Mouse (Mus musculus): ENCODE measurements around the gene Fbxl15. TPM values are rescaled to one million over a fixed set of nuclear protein-coding genes. Genes with fewer than 3 reads are reported as not detected.

Fbxl15 gene
- total and polyA plus RNA-seq, 2 experiments from 2014 or later: 37.2 to 50.3 TPM

DNA sequence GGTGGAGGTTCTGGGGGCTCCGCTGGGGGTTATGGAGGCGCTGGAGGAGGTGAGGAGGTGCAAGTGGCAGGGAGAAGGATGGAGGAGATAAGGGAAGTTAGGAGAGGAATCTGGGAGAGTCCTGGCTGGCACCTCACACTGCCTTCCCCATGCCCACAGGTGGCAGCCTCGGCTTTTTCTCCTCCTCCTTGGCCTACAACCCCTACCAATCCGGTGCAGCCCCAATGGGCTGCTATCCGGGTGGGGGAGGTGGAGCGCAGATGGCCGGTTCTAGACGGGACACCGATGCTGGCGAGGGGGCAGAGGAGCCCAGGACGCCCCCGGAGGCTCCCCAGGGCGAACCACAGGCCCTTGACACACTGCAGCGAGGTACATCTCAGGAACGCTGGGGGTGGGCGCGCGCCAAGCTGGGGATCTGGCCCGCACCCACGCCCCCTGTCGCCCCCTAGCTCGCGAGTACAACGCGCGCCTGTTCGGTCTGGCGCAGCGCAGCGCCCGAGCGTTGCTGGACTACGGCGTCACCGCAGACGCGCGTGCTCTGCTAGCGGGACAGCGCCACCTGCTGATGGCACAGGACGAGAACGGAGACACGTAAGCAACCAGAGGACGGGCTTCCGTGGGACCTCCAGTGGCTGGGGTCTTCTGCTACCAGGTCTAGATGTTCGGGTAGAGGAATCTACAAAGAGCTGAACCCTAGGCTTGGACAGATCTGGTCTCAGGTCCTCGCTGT is 19.1 kb upstream of the Fbxl15 start:
- DNase-seq (peak; percentile 95), ATAC-seq (peak; percentile 84)
- H3K4me2 ChIP-seq (ENCODE audit: low read depth): peak overlapping the region; percentile 90
- peak overlapping the region; percentile 56 for H3K9ac ChIP-seq
- peaks cover 6% of the 10 kb centered on the region; the same call in 1 of the 2 replicates for H3K4me1 ChIP-seq (ENCODE audit: insufficient read depth)
- no peak overlapping the region for H3K27ac ChIP-seq (ENCODE audit: low read depth, low read length)
- peaks cover 13% of the 10 kb centered on the region for H3K27me3 ChIP-seq (ENCODE audit: insufficient read depth, low read length)
- peak; percentile 98 for TF ChIP-seq CTCF (IDR thresholded peaks at IDR 0.05; ENCODE audit: low read depth)
- 1% methylated on average over 46 of the region's 47 CpGs for WGBS
- peak overlapping the region; percentile 46 for H3K4me3 ChIP-seq (ENCODE audit: low read depth, low read length)
- H3K9me3 ChIP-seq (ENCODE audit: low read length): no peaks in the 10 kb centered on the region
- peaks cover 29% of the 10 kb centered on the region for H3K36me3 ChIP-seq (ENCODE audit: insufficient read depth)

DNA sequence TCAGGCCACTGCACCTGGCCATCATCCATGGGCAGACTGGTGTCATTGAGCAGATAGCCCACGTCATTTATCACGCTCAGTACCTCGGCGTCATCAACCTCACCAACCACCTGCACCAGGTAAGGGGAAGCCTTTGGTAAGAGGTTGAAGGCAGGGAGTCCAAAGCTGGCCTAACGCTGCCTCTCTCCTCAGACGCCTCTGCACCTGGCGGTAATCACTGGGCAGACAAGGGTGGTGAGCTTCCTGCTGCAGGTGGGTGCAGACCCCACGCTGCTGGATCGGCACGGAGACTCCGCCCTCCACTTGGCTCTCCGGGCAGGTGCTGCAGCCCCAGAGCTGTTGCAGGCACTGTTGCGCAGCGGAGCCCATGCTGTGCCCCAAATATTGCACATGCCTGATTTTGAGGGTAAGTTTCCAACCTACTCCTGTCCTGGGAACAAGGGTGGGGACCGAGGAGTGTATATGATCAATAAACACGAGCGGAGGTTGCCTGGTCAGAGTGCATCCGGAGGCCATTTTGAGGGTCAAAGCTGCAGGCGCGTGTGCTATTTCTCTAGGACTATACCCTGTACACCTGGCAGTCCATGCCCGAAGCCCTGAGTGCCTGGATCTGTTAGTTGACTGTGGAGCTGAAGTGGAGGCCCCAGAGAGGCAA is 18.2 kb upstream of the Fbxl15 start:
- 85% methylated on average over 21 of the region's 21 CpGs for WGBS
- DNase-seq: no peak
- peaks cover 7% of the 10 kb centered on the region for H3K27me3 ChIP-seq (ENCODE audit: insufficient read depth, low read length)
- H3K4me3 ChIP-seq (ENCODE audit: low read depth, low read length): no peak overlapping the region
- H3K4me1 ChIP-seq (ENCODE audit: insufficient read depth): no peaks in the 10 kb centered on the region
- no peak overlapping the region for H3K27ac ChIP-seq (ENCODE audit: low read depth, low read length)
- no peak overlapping the region for H3K4me2 ChIP-seq (ENCODE audit: low read depth)
- H3K36me3 ChIP-seq (ENCODE audit: insufficient read depth): peaks cover 36% of the 10 kb centered on the region
- no peak for TF ChIP-seq CTCF (IDR thresholded peaks at IDR 0.05; ENCODE audit: low read depth)
- no peak overlapping the region for H3K9ac ChIP-seq
- no peak for ATAC-seq
- no peaks in the 10 kb centered on the region for H3K9me3 ChIP-seq (ENCODE audit: low read length)

DNA sequence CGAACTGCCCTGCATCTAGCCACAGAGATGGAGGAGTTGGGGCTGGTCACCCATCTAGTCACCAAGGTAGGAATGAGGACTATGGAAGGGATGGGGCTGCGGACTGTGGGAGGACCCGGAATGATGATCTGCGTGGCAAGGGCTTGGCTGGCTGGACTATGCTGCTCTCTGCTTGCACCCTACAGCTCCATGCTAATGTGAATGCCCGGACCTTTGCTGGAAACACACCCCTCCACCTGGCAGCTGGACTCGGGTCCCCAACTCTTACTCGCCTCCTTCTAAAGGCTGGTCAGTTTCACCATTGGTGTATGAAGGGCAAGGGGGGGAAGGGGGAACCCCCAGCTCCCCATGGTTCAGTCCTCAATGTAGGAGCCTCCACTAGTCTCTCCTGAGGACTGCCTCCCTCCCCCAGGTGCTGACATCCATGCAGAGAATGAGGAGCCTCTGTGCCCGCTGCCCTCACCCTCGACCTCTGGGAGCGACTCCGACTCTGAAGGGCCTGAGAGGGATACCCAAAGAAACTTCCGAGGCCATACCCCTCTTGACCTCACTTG is 17.6 kb upstream of the Fbxl15 start:
- Histone ChIP-seq H3K27ac (ENCODE audit: low read depth, low read length) (no peak overlapping the region), H3K36me3 (ENCODE audit: insufficient read depth) (peaks cover 36% of the 10 kb centered on the region), H3K9ac (no peak overlapping the region), H3K9me3 (ENCODE audit: low read length) (no peaks in the 10 kb centered on the region), H3K4me3 (ENCODE audit: low read depth, low read length) (no peak overlapping the region), H3K4me1 (ENCODE audit: insufficient read depth) (no peaks in the 10 kb centered on the region), H3K27me3 (ENCODE audit: insufficient read depth, low read length) (peaks cover 6% of the 10 kb centered on the region), H3K4me2 (ENCODE audit: low read depth) (no peak overlapping the region)
- WGBS: 91% methylated on average over 12 of the region's 12 CpGs
- no peak for TF ChIP-seq CTCF (IDR thresholded peaks at IDR 0.05; ENCODE audit: low read depth)
- no peak for ATAC-seq
- DNase-seq: no peak

DNA sequence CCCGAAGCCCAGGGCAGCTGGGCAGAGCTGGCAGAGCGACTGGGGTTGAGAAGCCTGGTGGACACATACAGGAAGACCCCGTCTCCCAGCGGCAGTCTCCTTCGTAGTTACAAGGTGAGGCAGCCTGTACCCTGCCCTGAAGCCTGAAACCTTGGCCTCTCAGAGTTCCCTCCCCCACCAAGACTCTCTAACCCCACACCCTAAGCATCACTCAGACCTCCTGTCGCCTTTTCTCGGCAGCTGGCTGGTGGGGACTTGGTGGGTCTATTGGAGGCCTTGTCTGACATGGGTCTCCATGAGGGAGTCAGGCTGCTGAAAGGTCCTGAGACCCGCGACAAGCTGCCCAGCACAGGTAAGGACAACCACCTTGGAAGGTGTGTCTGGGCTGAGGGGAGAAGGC is 16.6 kb upstream of the Fbxl15 start:
- Histone ChIP-seq H3K9ac (no peak overlapping the region), H3K27me3 (ENCODE audit: insufficient read depth, low read length) (peaks cover 12% of the 10 kb centered on the region; the same call in 1 of the 2 replicates), H3K4me1 (ENCODE audit: insufficient read depth) (peaks cover under 1% of the 10 kb centered on the region; the same call in 1 of the 2 replicates), H3K36me3 (ENCODE audit: insufficient read depth) (peaks cover 36% of the 10 kb centered on the region), H3K4me2 (ENCODE audit: low read depth) (no peak overlapping the region), H3K4me3 (ENCODE audit: low read depth, low read length) (no peak overlapping the region), H3K27ac (ENCODE audit: low read depth, low read length) (no peak overlapping the region), H3K9me3 (ENCODE audit: low read length) (no peaks in the 10 kb centered on the region)
- whole genome bisulfite sequencing: 85% methylated on average over 9 of the region's 9 CpGs
- no peak for ATAC-seq
- no peak for TF ChIP-seq CTCF (IDR thresholded peaks at IDR 0.05; ENCODE audit: low read depth)
- no peak for DNase-seq

DNA sequence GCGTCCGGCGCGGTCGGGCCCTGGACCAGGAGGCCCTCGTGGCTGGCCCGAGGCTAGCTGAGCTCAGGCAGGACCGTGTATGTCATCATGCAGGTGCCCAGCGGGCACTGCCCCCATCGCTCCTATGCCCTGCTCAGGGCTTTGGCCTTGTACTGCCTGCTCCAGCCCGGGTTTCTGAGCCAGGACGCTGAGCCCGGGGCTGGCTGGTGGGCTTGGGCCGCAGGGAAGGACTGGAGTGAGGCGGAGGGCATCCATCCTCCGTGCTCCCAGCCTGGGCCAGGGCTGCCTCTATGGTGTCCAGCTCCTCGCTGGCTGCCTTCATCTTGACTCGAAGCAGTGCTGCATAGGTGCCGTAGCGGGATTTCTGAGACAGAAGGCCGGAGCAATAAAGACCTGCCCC is 15.4 kb upstream of the Fbxl15 start:
- H3K27me3 ChIP-seq (ENCODE audit: insufficient read depth, low read length): 0 out of 2 replicates have a peak, but pooled peaks cover 17% of the 10 kb centered on the region

DNA sequence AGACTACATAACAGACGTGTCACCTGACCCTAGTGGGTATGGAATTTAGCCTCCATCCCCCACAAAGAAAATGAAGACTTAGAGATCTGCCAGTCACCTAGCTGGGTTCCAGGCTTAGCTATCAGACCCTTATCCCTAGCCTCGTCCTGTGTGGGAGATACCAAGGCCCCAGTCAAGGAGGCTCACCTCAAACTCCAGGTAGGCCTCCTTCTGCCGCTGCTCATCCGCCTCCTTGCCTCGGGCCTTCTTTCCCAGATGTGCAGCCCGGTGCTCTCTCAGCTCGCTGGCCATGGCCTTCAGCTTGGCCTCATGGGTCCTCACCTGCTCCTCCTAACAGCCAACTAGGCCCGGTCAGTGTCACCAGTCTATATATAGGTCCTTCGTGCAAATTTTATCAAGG is 14.9 kb upstream of the Fbxl15 start:
- TF ChIP-seq CTCF (IDR thresholded peaks at IDR 0.05; ENCODE audit: low read depth): no peak
- Histone ChIP-seq H3K36me3 (ENCODE audit: insufficient read depth) (peaks cover 36% of the 10 kb centered on the region), H3K4me3 (ENCODE audit: low read depth, low read length) (no peak overlapping the region), H3K4me1 (ENCODE audit: insufficient read depth) (peaks cover 8% of the 10 kb centered on the region; the same call in 1 of the 2 replicates), H3K9me3 (ENCODE audit: low read length) (no peaks in the 10 kb centered on the region), H3K4me2 (ENCODE audit: low read depth) (no peak overlapping the region), H3K27me3 (ENCODE audit: insufficient read depth, low read length) (0 out of 2 replicates have a peak, but pooled peaks cover 17% of the 10 kb centered on the region), H3K27ac (ENCODE audit: low read depth, low read length) (no peak overlapping the region), H3K9ac (no peak overlapping the region)
- 86% methylated on average over 9 of the region's 9 CpGs for WGBS
- DNase-seq: no peak
- ATAC-seq: no peak

More for the DNA sequence above, 15.4 kb upstream of the Fbxl15 start:
- no peak for DNase-seq
- Histone ChIP-seq H3K4me3 (ENCODE audit: low read depth, low read length) (no peak overlapping the region), H3K36me3 (ENCODE audit: insufficient read depth) (peaks cover 36% of the 10 kb centered on the region), H3K4me1 (ENCODE audit: insufficient read depth) (peaks cover 8% of the 10 kb centered on the region; the same call in 1 of the 2 replicates), H3K27ac (ENCODE audit: low read depth, low read length) (no peak overlapping the region), H3K9ac (no peak overlapping the region), H3K4me2 (ENCODE audit: low read depth) (no peak overlapping the region), H3K9me3 (ENCODE audit: low read length) (no peaks in the 10 kb centered on the region)
- ATAC-seq: no peak
- 92% methylated on average over 21 of the region's 21 CpGs for WGBS
- no peak for TF ChIP-seq CTCF (IDR thresholded peaks at IDR 0.05; ENCODE audit: low read depth)

DNA sequence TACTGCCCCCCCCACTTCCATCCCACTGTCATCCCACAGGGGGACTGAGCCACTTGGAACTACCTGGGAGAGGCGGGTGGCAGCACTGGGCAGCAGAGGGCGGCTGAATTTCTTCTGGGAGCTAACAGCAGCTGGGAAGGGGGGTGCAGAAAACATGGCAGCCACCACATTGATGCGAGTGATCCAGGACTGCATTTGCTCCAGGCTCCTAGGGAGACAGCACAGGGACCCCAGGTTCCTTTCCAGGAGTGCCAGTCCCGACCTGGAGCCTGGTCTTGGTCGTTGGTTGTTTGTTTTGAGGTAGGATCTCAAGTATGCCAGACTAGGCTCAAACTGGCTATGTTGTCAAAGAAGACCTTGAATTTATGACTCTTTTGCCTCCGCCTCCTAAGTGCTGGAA is 14.4 kb upstream of the Fbxl15 start:
- WGBS: 73% methylated on average over 6 of the region's 6 CpGs
- H3K4me2 ChIP-seq (ENCODE audit: low read depth): no peak overlapping the region
- no peak for DNase-seq
- peaks cover 12% of the 10 kb centered on the region for H3K4me1 ChIP-seq (ENCODE audit: insufficient read depth)
- H3K27ac ChIP-seq (ENCODE audit: low read depth, low read length): no peak overlapping the region
- no peaks in the 10 kb centered on the region for H3K9me3 ChIP-seq (ENCODE audit: low read length)
- H3K9ac ChIP-seq: no peak overlapping the region
- no peak overlapping the region for H3K4me3 ChIP-seq (ENCODE audit: low read depth, low read length)
- 0 out of 2 replicates have a peak, but pooled peaks cover 17% of the 10 kb centered on the region for H3K27me3 ChIP-seq (ENCODE audit: insufficient read depth, low read length)
- no peak for ATAC-seq
- no peak for TF ChIP-seq CTCF (IDR thresholded peaks at IDR 0.05; ENCODE audit: low read depth)
- H3K36me3 ChIP-seq (ENCODE audit: insufficient read depth): peaks cover 36% of the 10 kb centered on the region

Data from forebrain, postnatal 0 days (tissue).